Mouse (Mus musculus): Measurements from ENCODE around the gene 1700001C19Rik. TPM values are rescaled to one million over a fixed set of nuclear protein-coding genes. Genes with fewer than 3 reads are reported as not detected.

Gene 1700001C19Rik
- polyA plus RNA-seq, 1 experiment from 2014 or later: 1.2 TPM

GRCm38 (mm10) chr17:47446561-47446960, 9.4 kb upstream of the 1700001C19Rik start:
- H3K9me3 ChIP-seq (replicated peaks): no peaks in the 10 kb centered on the region
- H3K27me3 ChIP-seq (replicated peaks): no peaks in the 10 kb centered on the region
- no peaks in the 10 kb centered on the region for H3K36me3 ChIP-seq
- ATAC-seq (ENCODE audit: insufficient number of reproducible peaks, low FRiP score): no peak
- WGBS: 72% methylated on average over 11 of the region's 11 CpGs
- no peak overlapping the region for H3K4me2 ChIP-seq
- no peak overlapping the region for H3K4me3 ChIP-seq
- peak overlapping the region; percentile 79 for H3K27ac ChIP-seq (ENCODE audit: poor library complexity, severe bottlenecking)
- H3K4me1 ChIP-seq (replicated peaks): peaks cover 86% of the 10 kb centered on the region
- H3K9ac ChIP-seq: no peak overlapping the region

- ATAC-seq (ENCODE audit: insufficient number of reproducible peaks, low FRiP score): 0 out of 2 replicates have a peak, but pooled peaks have one; percentile 19
- Histone ChIP-seq H3K4me1 (replicated peaks) (peaks cover 86% of the 10 kb centered on the region), H3K27me3 (replicated peaks) (no peaks in the 10 kb centered on the region), H3K36me3 (no peaks in the 10 kb centered on the region), H3K27ac (ENCODE audit: poor library complexity, severe bottlenecking) (peak overlapping the region; percentile 79), H3K9me3 (replicated peaks) (no peaks in the 10 kb centered on the region), H3K4me2 (no peak overlapping the region), H3K9ac (no peak overlapping the region), H3K4me3 (no peak overlapping the region)
- WGBS: 22% methylated on average over 9 of the region's 9 CpGs
Observed at GRCm38 (mm10) chr17:47446025-47446424, 8.8 kb upstream of the 1700001C19Rik start.

- no peak for ATAC-seq (ENCODE audit: insufficient number of reproducible peaks, low FRiP score)
- H3K27ac ChIP-seq (ENCODE audit: poor library complexity, severe bottlenecking): peak overlapping the region; percentile 79; the same call in 1 of the 2 replicates
- H3K9me3 ChIP-seq (replicated peaks): no peaks in the 10 kb centered on the region
- no peaks in the 10 kb centered on the region for H3K27me3 ChIP-seq (replicated peaks)
- H3K4me2 ChIP-seq: no peak overlapping the region
- 43% methylated on average over 11 of the region's 11 CpGs for WGBS
- no peaks in the 10 kb centered on the region for H3K36me3 ChIP-seq
- H3K4me3 ChIP-seq: no peak overlapping the region
- no peak overlapping the region for H3K9ac ChIP-seq
- peaks cover 86% of the 10 kb centered on the region for H3K4me1 ChIP-seq (replicated peaks)
Observed at GRCm38 (mm10) chr17:47445518-47445917, 8.3 kb upstream of the 1700001C19Rik start.

- peaks cover 86% of the 10 kb centered on the region for H3K4me1 ChIP-seq (replicated peaks)
- no peaks in the 10 kb centered on the region for H3K27me3 ChIP-seq (replicated peaks)
- WGBS: 41% methylated on average over 6 of the region's 6 CpGs
- no peak for ATAC-seq (ENCODE audit: insufficient number of reproducible peaks, low FRiP score)
- H3K27ac ChIP-seq (ENCODE audit: poor library complexity, severe bottlenecking): peak overlapping the region; percentile 48
- H3K4me2 ChIP-seq: no peak overlapping the region
- H3K4me3 ChIP-seq: no peak overlapping the region
- H3K9me3 ChIP-seq (replicated peaks): no peaks in the 10 kb centered on the region
- H3K36me3 ChIP-seq: no peaks in the 10 kb centered on the region
- H3K9ac ChIP-seq: peak overlapping the region; percentile 6; the same call in 1 of the 2 replicates
Observed at GRCm38 (mm10) chr17:47444113-47444512, 6.9 kb upstream of the 1700001C19Rik start.

GRCm38 (mm10) chr17:47442271-47442670, 5.1 kb upstream of the 1700001C19Rik start:
- no peaks in the 10 kb centered on the region for H3K36me3 ChIP-seq
- H3K4me3 ChIP-seq: no peak overlapping the region
- WGBS: 67% methylated on average over 3 of the region's 3 CpGs
- ATAC-seq (ENCODE audit: insufficient number of reproducible peaks, low FRiP score): no peak
- no peak overlapping the region for H3K27ac ChIP-seq (ENCODE audit: poor library complexity, severe bottlenecking)
- H3K27me3 ChIP-seq (replicated peaks): no peaks in the 10 kb centered on the region
- H3K4me2 ChIP-seq: no peak overlapping the region
- no peaks in the 10 kb centered on the region for H3K9me3 ChIP-seq (replicated peaks)
- no peak overlapping the region for H3K9ac ChIP-seq
- H3K4me1 ChIP-seq (replicated peaks): peaks cover 85% of the 10 kb centered on the region

- ATAC-seq (ENCODE audit: insufficient number of reproducible peaks, low FRiP score): no peak
- H3K4me1 ChIP-seq (replicated peaks): peaks cover 86% of the 10 kb centered on the region
- H3K36me3 ChIP-seq: no peaks in the 10 kb centered on the region
- no peak overlapping the region for H3K4me2 ChIP-seq
- peak overlapping the region; percentile 79 for H3K27ac ChIP-seq (ENCODE audit: poor library complexity, severe bottlenecking)
- H3K9me3 ChIP-seq (replicated peaks): no peaks in the 10 kb centered on the region
- H3K4me3 ChIP-seq: no peak overlapping the region
- 39% methylated on average over 19 of the region's 19 CpGs for WGBS
- peak overlapping the region; percentile 34; the same call in 1 of the 2 replicates for H3K9ac ChIP-seq
- H3K27me3 ChIP-seq (replicated peaks): no peaks in the 10 kb centered on the region
Observed at GRCm38 (mm10) chr17:47441296-47442051, 4.3 kb upstream of the 1700001C19Rik start.

- Histone ChIP-seq H3K36me3 (no peaks in the 10 kb centered on the region), H3K4me3 (no peak overlapping the region), H3K27ac (ENCODE audit: poor library complexity, severe bottlenecking) (peak overlapping the region; percentile 79), H3K9ac (no peak overlapping the region), H3K4me2 (no peak overlapping the region), H3K27me3 (replicated peaks) (no peaks in the 10 kb centered on the region), H3K9me3 (replicated peaks) (no peaks in the 10 kb centered on the region), H3K4me1 (replicated peaks) (peaks cover 75% of the 10 kb centered on the region)
- ATAC-seq (ENCODE audit: insufficient number of reproducible peaks, low FRiP score): no peak
- WGBS: 14% methylated on average over 9 of the region's 9 CpGs
Observed at GRCm38 (mm10) chr17:47440359-47440890, 3.2 kb upstream of the 1700001C19Rik start.

GRCm38 (mm10) chr17:47439396-47440028, 2.3 kb upstream of the 1700001C19Rik start:
- peaks cover 72% of the 10 kb centered on the region for H3K4me1 ChIP-seq (replicated peaks)
- ATAC-seq (ENCODE audit: insufficient number of reproducible peaks, low FRiP score): no peak
- 41% methylated on average over 9 of the region's 9 CpGs for WGBS

GRCm38 (mm10) chr17:47438611-47439010, 1.4 kb upstream of the 1700001C19Rik start:
- H3K36me3 ChIP-seq: no peaks in the 10 kb centered on the region
- H3K4me1 ChIP-seq (replicated peaks): peaks cover 64% of the 10 kb centered on the region
- no peaks in the 10 kb centered on the region for H3K27me3 ChIP-seq (replicated peaks)
- WGBS: 71% methylated on average over 6 of the region's 6 CpGs
- H3K4me3 ChIP-seq: no peak overlapping the region
- no peak overlapping the region for H3K9ac ChIP-seq
- no peak overlapping the region for H3K4me2 ChIP-seq
- H3K27ac ChIP-seq (ENCODE audit: poor library complexity, severe bottlenecking): no peak overlapping the region
- no peak for ATAC-seq (ENCODE audit: insufficient number of reproducible peaks, low FRiP score)
- H3K9me3 ChIP-seq (replicated peaks): no peaks in the 10 kb centered on the region

More at GRCm38 (mm10) chr17:47439396-47440028, 2.3 kb upstream of the 1700001C19Rik start:
- Histone ChIP-seq H3K9me3 (replicated peaks) (no peaks in the 10 kb centered on the region), H3K27ac (ENCODE audit: poor library complexity, severe bottlenecking) (peak overlapping the region; percentile 79; the same call in 1 of the 2 replicates), H3K4me2 (no peak overlapping the region), H3K4me3 (no peak overlapping the region), H3K27me3 (replicated peaks) (no peaks in the 10 kb centered on the region), H3K9ac (no peak overlapping the region), H3K36me3 (no peaks in the 10 kb centered on the region)

- WGBS: 2% methylated on average over 45 of the region's 45 CpGs
- Histone ChIP-seq H3K4me3 (peak within 1 kb of the TSS; percentile 59), H3K9me3 (replicated peaks) (no peaks in the 10 kb centered on the region), H3K9ac (peak within 1 kb of the TSS; percentile 72), H3K4me2 (peak within 1 kb of the TSS; percentile 91), H3K27ac (ENCODE audit: poor library complexity, severe bottlenecking) (no peak within 1 kb of the TSS), H3K27me3 (replicated peaks) (no peaks in the 10 kb centered on the region), H3K4me1 (replicated peaks) (peaks cover 43% of the 10 kb centered on the region), H3K36me3 (no peaks in the 10 kb centered on the region)
- no peak for ATAC-seq (ENCODE audit: insufficient number of reproducible peaks, low FRiP score)
Observed at GRCm38 (mm10) chr17:47436156-47436906, 845 bp downstream of the 1700001C19Rik start, which contains the start of gene AI661453. Gene AI661453, plus strand, starts transcription at chr17:47436615.
